Mouse (Mus musculus) erythroblast, embryonic 14.5 days (primary cell): ENCODE results near the gene Kctd12. TPM values are rescaled to one million over a fixed set of nuclear protein-coding genes. Genes with fewer than 3 reads are reported as not detected.

Experiments used
- H3K27me3 ChIP-seq: 2 replicates; pipeline ENCODE4 v1.6.1; 2012; ENCODE audit warnings: inconsistent platforms; ENCODE audit not compliant: control insufficient read depth
- H3K36me3 ChIP-seq: 2 replicates; pipeline ENCODE4 v1.6.1; 2012; ENCODE audit warnings: mild to moderate bottlenecking, inconsistent platforms; ENCODE audit not compliant: control insufficient read depth
- H3K4me1 ChIP-seq: 2 replicates; pipeline ENCODE4 v1.6.1; 2012; ENCODE audit warnings: inconsistent platforms; ENCODE audit not compliant: control insufficient read depth
- H3K4me3 ChIP-seq: replicated peaks from 2 replicates; pipeline ENCODE3; 2012; ENCODE audit warnings: moderate library complexity, mild to moderate bottlenecking, inconsistent platforms
- H3K9me3 ChIP-seq: 2 replicates; pipeline ENCODE4 v1.6.1; 2012; ENCODE audit warnings: low read length, inconsistent platforms, mixed read lengths; ENCODE audit not compliant: control insufficient read depth
- GATA1 ChIP-seq: IDR thresholded peaks from 2 replicates; pipeline ENCODE4 v1.6.1; 2012; ENCODE audit warnings: low read length, inconsistent platforms, mixed read lengths
- TAL1 ChIP-seq: IDR thresholded peaks from 3 replicates; pipeline ENCODE4 v1.6.1; 2012; ENCODE audit warnings: low read length, inconsistent platforms, mixed read lengths
- polyA plus RNA-seq: library from polyadenylated mRNA; stranded (reverse); fragments of >175 nt; gene quantifications from 2 replicates; pipeline ENCODE4 v1.2.3, GENCODE M21; 2012

Kctd12 gene
- polyA plus RNA-seq, 1 experiment = 0.04 TPM

- no peak for TF ChIP-seq TAL1
- TF ChIP-seq GATA1 = no peak
- Histone ChIP-seq H3K9me3 (no peaks in the 10 kb centered on the region), H3K36me3 (no peaks in the 10 kb centered on the region), H3K4me3 (no peak overlapping the region), H3K4me1 (no peaks in the 10 kb centered on the region), H3K27me3 (no peaks in the 10 kb centered on the region)
Measured at GRCm38 (mm10) chr14:102929545-102929944, 52.9 kb downstream of the Kctd12 start.

GRCm38 (mm10) chr14:102927847-102928466 is 54.5 kb downstream of the Kctd12 start:
- no peaks in the 10 kb centered on the region for H3K9me3 ChIP-seq
- no peaks in the 10 kb centered on the region for H3K27me3 ChIP-seq
- TF ChIP-seq GATA1 = no peak
- TF ChIP-seq TAL1 = no peak
- no peaks in the 10 kb centered on the region for H3K36me3 ChIP-seq
- H3K4me3 ChIP-seq = no peak overlapping the region
- no peaks in the 10 kb centered on the region for H3K4me1 ChIP-seq

Other genes starting within 250 kb of the Kctd12 start
- not detected in 2 replicates for gene Acod1, start 64.3 kb upstream of the Kctd12 start, polyA plus RNA-seq
- gene Cln5, start 87.6 kb upstream of the Kctd12 start, polyA plus RNA-seq = 0.40 and 0.63 TPM in 2 replicates
- gene Fbxl3, start 116.9 kb upstream of the Kctd12 start, polyA plus RNA-seq = 2.6 and 3.3 TPM in 2 replicates